ENCODE assay signal across 9 mouse cellular contexts in the genomic region with DNA sequence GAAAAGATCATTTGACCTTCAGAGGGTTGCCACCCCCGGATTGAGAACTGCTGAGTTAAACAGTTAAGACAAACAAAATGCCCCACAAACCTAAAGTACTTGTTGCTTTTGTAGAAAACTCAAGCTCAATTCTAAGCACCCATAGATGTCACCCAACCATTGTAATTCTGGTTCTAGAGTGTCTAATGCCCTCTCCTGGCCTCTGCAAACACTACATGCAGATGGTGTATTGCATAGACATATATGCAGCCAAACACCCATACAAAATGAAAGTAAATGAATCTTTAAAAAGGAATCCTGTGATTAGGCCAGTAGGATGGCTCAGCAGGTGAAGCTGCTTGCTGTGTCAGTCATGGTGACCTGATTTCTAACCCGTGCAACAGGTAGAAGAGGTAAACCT. TPM values are rescaled to one million over a fixed set of nuclear protein-coding genes. Genes with fewer than 3 reads are reported as not detected.
DNase-seq lines count a peak whose midpoint lies in the region; ATAC-seq and TF ChIP-seq lines count a peak whose summit lies in the region.
"Had no signal": no experiment of that assay in that cellular context is flagged by ENCODE, and none has a peak within 500 bp of the region (broad histone marks: within the 10 kb centered on the region; RNA-seq: fewer than 3 reads in every experiment).

No protein-coding gene starts in this region.

- no peak for ATAC-seq in hindbrain, embryonic 14.5 days (ENCODE audit: low FRiP score)
- no peak for ATAC-seq in hindbrain, embryonic 12.5 days (ENCODE audit: low FRiP score)
- ATAC-seq in megakaryocyte progenitor cell, adult 5-6 weeks (replicated peaks; ENCODE audit: poor library complexity): peak; percentile 93

- DNase-seq in hindbrain, embryonic 14.5 days (ENCODE audit: low spot score): peak; percentile 44
- peak; percentile 39 to 58 for DNase-seq in CD8-positive naive resting alpha-beta T cell, adult 2 months (ENCODE audit: low read depth in 2 of 2, low spot score in 2 of 2)
- no peak for DNase-seq in gastrocnemius, adult 18-20 months (ENCODE audit: low spot score)
- DNase-seq in forebrain, embryonic 10.5 days (ENCODE audit: extremely low spot score, low spot score): no peak
- no peak for DNase-seq in left cerebral cortex, adult 18-20 months (ENCODE audit: low spot score in 2 of 2)

- H3K9ac ChIP-seq in hindbrain, embryonic 14.5 days: no peak overlapping the region
- no peak overlapping the region for H3K9ac ChIP-seq in hindbrain, embryonic 12.5 days
- H3K9ac ChIP-seq: neural tube, embryonic 13.5 days had no signal

- no peak for TF ChIP-seq POLR2A in bone marrow, adult 2 months (IDR thresholded peaks at IDR 0.05; ENCODE audit: borderline replicate concordance, control insufficient read depth, low read depth, low read length)

- no peak overlapping the region for H3K4me3 ChIP-seq in hindbrain, embryonic 14.5 days (replicated peaks; ENCODE audit: low read length)
- no peak overlapping the region for H3K4me3 ChIP-seq in hindbrain, embryonic 12.5 days
- no peak overlapping the region for H3K4me3 ChIP-seq in bone marrow, adult 2 months (replicated peaks; ENCODE audit: control insufficient read depth, low read depth, low read length)
- no peak overlapping the region for H3K4me3 ChIP-seq in forebrain, embryonic 10.5 days
- H3K4me3 ChIP-seq: neural tube, embryonic 13.5 days had no signal

- H3K9me3 ChIP-seq in hindbrain, embryonic 14.5 days (ENCODE audit: control insufficient read depth, low read length): no peaks in the 10 kb centered on the region
- no peaks in the 10 kb centered on the region for H3K9me3 ChIP-seq in hindbrain, embryonic 12.5 days (replicated peaks)
- no peaks in the 10 kb centered on the region for H3K9me3 ChIP-seq in forebrain, embryonic 10.5 days
- H3K9me3 ChIP-seq: neural tube, embryonic 13.5 days had no signal

- no peak overlapping the region for H3K4me2 ChIP-seq in hindbrain, embryonic 14.5 days (replicated peaks)
- no peak overlapping the region for H3K4me2 ChIP-seq in hindbrain, embryonic 12.5 days (replicated peaks)
- H3K4me2 ChIP-seq: neural tube, embryonic 13.5 days had no signal

- WGBS in hindbrain, embryonic 14.5 days: 97% methylated on average over 2 of the region's 2 CpGs
- WGBS in hindbrain, embryonic 12.5 days: 87% methylated on average over 2 of the region's 2 CpGs
- WGBS in bone marrow, adult 2 months: 81% methylated on average over 2 of the region's 2 CpGs
- WGBS in forebrain, embryonic 10.5 days: 91% methylated on average over 2 of the region's 2 CpGs

- peak; percentile 5; the same call in 1 of the 2 replicates for TF ChIP-seq CTCF in bone marrow, adult 2 months (IDR thresholded peaks at IDR 0.05; ENCODE audit: control insufficient read depth, insufficient read depth, low read length)

- H3K36me3 ChIP-seq in hindbrain, embryonic 14.5 days (replicated peaks; ENCODE audit: control insufficient read depth, insufficient read depth): peaks cover 84% of the 10 kb centered on the region
- peaks cover 73% of the 10 kb centered on the region for H3K36me3 ChIP-seq in hindbrain, embryonic 12.5 days
- peaks cover 91% of the 10 kb centered on the region for H3K36me3 ChIP-seq in forebrain, embryonic 10.5 days (replicated peaks)

- no peaks in the 10 kb centered on the region for H3K27me3 ChIP-seq in hindbrain, embryonic 14.5 days (ENCODE audit: control insufficient read depth, insufficient read depth, low read length)
- no peaks in the 10 kb centered on the region for H3K27me3 ChIP-seq in hindbrain, embryonic 12.5 days
- H3K27me3 ChIP-seq in forebrain, embryonic 10.5 days (ENCODE audit: poor library complexity, severe bottlenecking): no peaks in the 10 kb centered on the region
- H3K27me3 ChIP-seq: neural tube, embryonic 13.5 days had no signal

- H3K27ac ChIP-seq in hindbrain, embryonic 14.5 days: no peak overlapping the region
- no peak overlapping the region for H3K27ac ChIP-seq in hindbrain, embryonic 12.5 days
- no peak overlapping the region for H3K27ac ChIP-seq in bone marrow, adult 2 months (ENCODE audit: control insufficient read depth, insufficient read depth, low read depth, low read length, poor library complexity)
- no peak overlapping the region for H3K27ac ChIP-seq in forebrain, embryonic 10.5 days
- H3K27ac ChIP-seq: neural tube, embryonic 13.5 days had no signal

- H3K4me1 ChIP-seq in hindbrain, embryonic 14.5 days (replicated peaks; ENCODE audit: control insufficient read depth, insufficient read depth, low read length): 0 out of 2 replicates have a peak, but pooled peaks cover 4% of the 10 kb centered on the region
- peaks cover 5% of the 10 kb centered on the region for H3K4me1 ChIP-seq in hindbrain, embryonic 12.5 days
- no peaks in the 10 kb centered on the region for H3K4me1 ChIP-seq in bone marrow, adult 2 months (ENCODE audit: control insufficient read depth, insufficient read depth, low read length)
- H3K4me1 ChIP-seq in forebrain, embryonic 10.5 days: peaks cover 10% of the 10 kb centered on the region; the same call in 1 of the 2 replicates

RNA-seq across cellular contexts. Expression of gene Ivns1abp, which starts 8.6 kb away (rescaled TPM):
- polyA plus RNA-seq in hindbrain, embryonic 14.5 days (2014; fragmentation: Nextera tagmentation; extraction: Ambion mirVana): 229 and 263 TPM in 2 replicates
- polyA plus RNA-seq in hindbrain, embryonic 12.5 days (2016; fragmentation: Nextera tagmentation; extraction: Ambion mirVana): 325 and 337 TPM in 2 replicates
- polyA plus RNA-seq in bone marrow, adult 2 months (2011; ENCODE audit: insufficient read depth, insufficient read length, low replicate concordance, missing spikeins): 45.0 and 69.0 TPM in 2 replicates
- total RNA-seq in megakaryocyte progenitor cell, adult 5-6 weeks (2015): 277 and 293 TPM in 2 replicates
- total RNA-seq in megakaryocyte progenitor cell, adult 5-6 weeks (2017): 330 and 449 TPM in 2 replicates
- total RNA-seq in gastrocnemius, adult 18-20 months (2021): 100 to 1,000 TPM; 113 to 161 TPM
- 442 and 458 TPM in 2 replicates for polyA plus RNA-seq in forebrain, embryonic 10.5 days (2016; fragmentation: Nextera tagmentation; extraction: Ambion mirVana)
- total RNA-seq in left cerebral cortex, adult 18-20 months (2021): 100 to 1,000 TPM; 123 to 136 TPM

Comparison
In these comparisons a context has a peak if more than half of its experiments do, and no peak if none do; other contexts are left out.
1. DNase-seq: peak in hindbrain, embryonic 14.5 days (single experiment) and CD8-positive naive resting alpha-beta T cell, adult 2 months (2 of 2); none in gastrocnemius, adult 18-20 months (single experiment), forebrain, embryonic 10.5 days (single experiment) and left cerebral cortex, adult 18-20 months (0 of 2).